Mouse (Mus musculus): ENCODE data around the gene Neurod2. TPM values are rescaled to one million over a fixed set of nuclear protein-coding genes. Genes with fewer than 3 reads are reported as not detected.

Gene Neurod2
- total and polyA plus RNA-seq, 2 experiments: not detected

DNA sequence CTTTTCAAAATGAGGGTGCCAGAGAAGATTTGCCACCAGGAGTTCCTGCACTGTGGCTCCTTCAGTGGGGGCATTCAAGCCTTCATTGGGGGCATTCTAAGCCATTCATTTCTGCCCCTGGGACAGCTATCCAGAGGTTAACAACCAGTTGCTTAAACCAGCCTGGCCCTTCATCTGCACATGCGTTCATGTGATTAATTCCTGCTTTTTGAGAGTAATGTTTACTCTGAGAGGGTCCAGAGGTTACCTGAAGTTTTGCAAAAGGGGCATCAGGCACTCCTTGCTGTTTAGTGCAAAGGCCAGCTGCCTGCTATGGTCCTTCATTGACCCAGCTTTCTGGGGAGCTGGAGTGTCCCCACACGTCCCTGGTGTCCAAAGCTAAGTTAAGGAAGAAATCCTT lies 32.5 kb downstream of the Neurod2 start:
- H3K36me3 ChIP-seq (ENCODE audit: control insufficient read depth, insufficient read depth, low read length): no peaks in the 10 kb centered on the region
- H3K79me2 ChIP-seq (ENCODE audit: control insufficient read depth, insufficient read depth, low read length): peaks cover 5% of the 10 kb centered on the region; the same call in 1 of the 2 replicates
- TF ChIP-seq POLR2A (IDR thresholded peaks at IDR 0.05; ENCODE audit: extremely low read depth, insufficient read depth, low read length) (no peak), CTCF (IDR thresholded peaks at IDR 0.05; ENCODE audit: low read depth, low read length) (no peak)
- peak; percentile 98 for DNase-seq (ENCODE audit: extremely low read depth, low read depth, low spot score)
- H3K9ac ChIP-seq (ENCODE audit: low read depth, low read length): peak overlapping the region; percentile 71
- H3K4me3 ChIP-seq (ENCODE audit: insufficient read depth, low read depth, low read length): no peak overlapping the region
- H3K4me1 ChIP-seq (ENCODE audit: control insufficient read depth, insufficient read depth, low read length): peaks cover 33% of the 10 kb centered on the region
- WGBS: 27% methylated on average over 2 of the region's 2 CpGs
- no peaks in the 10 kb centered on the region for H3K27me3 ChIP-seq (ENCODE audit: control insufficient read depth, insufficient read depth, low read length)
- H3K27ac ChIP-seq (replicated peaks; ENCODE audit: insufficient read depth, low read depth, low read length): peak overlapping the region; percentile 100

DNA sequence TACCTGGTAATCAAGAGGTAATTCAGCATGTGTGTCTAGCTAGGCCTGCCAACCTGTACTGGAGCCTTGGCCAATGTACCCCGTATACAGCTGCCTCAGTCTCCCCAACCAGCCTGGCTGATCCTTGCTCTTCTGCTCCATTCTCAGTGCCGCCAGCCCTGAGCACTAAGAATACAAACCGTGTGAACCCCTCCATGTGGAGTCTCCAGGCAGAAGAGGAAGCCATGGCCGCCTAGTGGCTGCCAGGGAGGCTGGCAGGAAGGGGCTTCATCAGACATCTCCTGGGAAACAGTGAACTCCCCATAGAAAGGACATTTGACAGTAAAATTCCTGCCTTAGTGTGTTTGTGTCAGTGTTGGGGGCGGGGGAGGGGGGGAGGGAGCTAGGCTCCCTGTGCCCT lies 33.2 kb downstream of the Neurod2 start:
- peak overlapping the region; percentile 99 for H3K27ac ChIP-seq (replicated peaks; ENCODE audit: insufficient read depth, low read depth, low read length)
- DNase-seq (ENCODE audit: extremely low read depth, low read depth, low spot score): no peak
- H3K4me3 ChIP-seq (ENCODE audit: insufficient read depth, low read depth, low read length): no peak overlapping the region; the same call in 1 of the 2 replicates
- H3K4me1 ChIP-seq (ENCODE audit: control insufficient read depth, insufficient read depth, low read length): peaks cover 30% of the 10 kb centered on the region
- H3K79me2 ChIP-seq (ENCODE audit: control insufficient read depth, insufficient read depth, low read length): peaks cover 5% of the 10 kb centered on the region; the same call in 1 of the 2 replicates
- H3K27me3 ChIP-seq (ENCODE audit: control insufficient read depth, insufficient read depth, low read length): no peaks in the 10 kb centered on the region
- WGBS: 13% methylated on average over 5 of the region's 5 CpGs
- H3K9ac ChIP-seq (ENCODE audit: low read depth, low read length): peak overlapping the region; percentile 55
- no peak for TF ChIP-seq POLR2A (IDR thresholded peaks at IDR 0.05; ENCODE audit: extremely low read depth, insufficient read depth, low read length)
- peak; percentile 60; the same call in 1 of the 2 replicates for TF ChIP-seq CTCF (IDR thresholded peaks at IDR 0.05; ENCODE audit: low read depth, low read length)
- no peaks in the 10 kb centered on the region for H3K36me3 ChIP-seq (ENCODE audit: control insufficient read depth, insufficient read depth, low read length)

DNA sequence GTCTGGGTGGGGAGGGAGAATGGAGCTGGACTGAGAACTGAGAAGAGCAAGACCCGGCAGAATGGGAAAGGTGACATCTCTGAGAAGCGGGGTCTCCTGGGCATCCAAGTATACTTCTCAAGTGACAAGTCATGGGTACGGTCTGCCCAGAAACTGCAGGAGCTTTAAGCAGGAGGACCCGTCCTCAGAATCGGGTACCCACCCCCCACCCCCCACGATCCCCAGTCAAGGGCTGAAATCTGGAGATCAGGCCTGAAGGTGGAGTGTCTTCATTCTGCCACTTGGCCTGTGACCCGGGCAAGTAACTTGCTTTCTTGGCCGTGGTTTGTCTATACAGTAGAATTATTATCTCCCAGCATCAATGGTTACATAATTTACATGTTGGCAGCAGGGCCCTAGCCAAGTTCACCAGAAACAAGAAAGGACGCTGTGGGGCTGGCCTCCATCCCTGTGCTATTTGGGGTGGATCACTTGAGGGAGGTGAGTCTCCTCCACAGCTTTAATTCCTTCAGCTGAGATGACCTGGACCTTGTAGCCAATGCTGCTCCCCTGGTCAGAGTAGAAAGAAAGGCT lies 34.3 kb downstream of the Neurod2 start:
- Histone ChIP-seq H3K4me1 (ENCODE audit: control insufficient read depth, insufficient read depth, low read length) (peaks cover 29% of the 10 kb centered on the region), H3K27ac (replicated peaks; ENCODE audit: insufficient read depth, low read depth, low read length) (peak overlapping the region; percentile 99), H3K79me2 (ENCODE audit: control insufficient read depth, insufficient read depth, low read length) (peaks cover 5% of the 10 kb centered on the region; the same call in 1 of the 2 replicates), H3K27me3 (ENCODE audit: control insufficient read depth, insufficient read depth, low read length) (no peaks in the 10 kb centered on the region), H3K9ac (ENCODE audit: low read depth, low read length) (peak overlapping the region; percentile 99), H3K4me3 (ENCODE audit: insufficient read depth, low read depth, low read length) (peak overlapping the region; percentile 97), H3K36me3 (ENCODE audit: control insufficient read depth, insufficient read depth, low read length) (no peaks in the 10 kb centered on the region)
- TF ChIP-seq CTCF (IDR thresholded peaks at IDR 0.05; ENCODE audit: low read depth, low read length) (no peak), POLR2A (IDR thresholded peaks at IDR 0.05; ENCODE audit: extremely low read depth, insufficient read depth, low read length) (no peak)
- 4% methylated on average over 9 of the region's 9 CpGs for WGBS
- DNase-seq (ENCODE audit: extremely low read depth, low read depth, low spot score): peak; percentile 66

DNA sequence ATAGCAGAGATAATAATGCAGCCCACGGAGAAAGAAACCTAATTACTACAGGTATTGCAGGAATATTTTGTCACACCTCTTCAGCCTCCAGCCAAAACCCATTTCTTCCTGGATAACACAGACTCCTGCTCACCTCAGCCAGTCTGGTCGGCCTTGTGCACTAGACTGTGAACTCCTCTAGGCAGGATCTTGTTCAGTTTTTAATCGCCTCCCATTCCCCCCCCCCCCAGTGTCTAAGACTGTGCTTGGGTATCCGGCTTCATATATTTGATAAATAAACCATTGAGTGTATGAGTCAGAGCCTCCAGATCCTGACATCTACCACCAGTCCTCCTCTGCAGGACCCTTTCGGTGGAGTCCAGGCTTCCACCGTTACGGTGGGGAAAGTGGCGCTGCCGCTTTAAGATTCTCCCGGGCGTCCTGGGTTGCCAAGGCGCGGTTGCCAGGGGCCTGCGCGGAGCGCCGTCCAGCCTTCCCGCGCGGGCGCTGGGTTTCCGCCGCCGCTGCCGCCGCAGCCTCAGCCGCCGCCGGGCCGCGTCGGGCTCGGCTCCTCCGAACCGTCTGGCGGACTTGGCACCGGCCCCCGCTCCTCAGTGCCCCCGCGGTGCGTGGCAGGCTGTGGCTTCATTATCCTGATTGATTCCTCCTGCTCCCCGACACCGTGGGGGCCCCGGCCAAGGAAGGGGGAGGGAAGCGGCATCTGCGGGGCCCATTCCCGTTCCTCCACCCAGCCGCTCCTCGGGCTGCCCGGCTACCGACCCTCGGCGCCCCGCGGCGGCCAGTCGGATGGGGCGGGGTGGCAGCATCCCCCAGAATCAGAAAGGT lies 35.0 kb downstream of the Neurod2 start:
- no peaks in the 10 kb centered on the region for H3K36me3 ChIP-seq (ENCODE audit: control insufficient read depth, insufficient read depth, low read length)
- peak overlapping the region; percentile 99 for H3K9ac ChIP-seq (ENCODE audit: low read depth, low read length)
- peaks cover 29% of the 10 kb centered on the region for H3K4me1 ChIP-seq (ENCODE audit: control insufficient read depth, insufficient read depth, low read length)
- H3K4me3 ChIP-seq (ENCODE audit: insufficient read depth, low read depth, low read length): peak overlapping the region; percentile 97
- peaks cover 5% of the 10 kb centered on the region; the same call in 1 of the 2 replicates for H3K79me2 ChIP-seq (ENCODE audit: control insufficient read depth, insufficient read depth, low read length)
- 1% methylated on average over 58 of the region's 58 CpGs for WGBS
- H3K27me3 ChIP-seq (ENCODE audit: control insufficient read depth, insufficient read depth, low read length): no peaks in the 10 kb centered on the region
- DNase-seq (ENCODE audit: extremely low read depth, low read depth, low spot score): peak; percentile 53
- TF ChIP-seq CTCF (IDR thresholded peaks at IDR 0.05; ENCODE audit: low read depth, low read length): no peak
- no peak for TF ChIP-seq POLR2A (IDR thresholded peaks at IDR 0.05; ENCODE audit: extremely low read depth, insufficient read depth, low read length)
- H3K27ac ChIP-seq (replicated peaks; ENCODE audit: insufficient read depth, low read depth, low read length): peak overlapping the region; percentile 99

DNA sequence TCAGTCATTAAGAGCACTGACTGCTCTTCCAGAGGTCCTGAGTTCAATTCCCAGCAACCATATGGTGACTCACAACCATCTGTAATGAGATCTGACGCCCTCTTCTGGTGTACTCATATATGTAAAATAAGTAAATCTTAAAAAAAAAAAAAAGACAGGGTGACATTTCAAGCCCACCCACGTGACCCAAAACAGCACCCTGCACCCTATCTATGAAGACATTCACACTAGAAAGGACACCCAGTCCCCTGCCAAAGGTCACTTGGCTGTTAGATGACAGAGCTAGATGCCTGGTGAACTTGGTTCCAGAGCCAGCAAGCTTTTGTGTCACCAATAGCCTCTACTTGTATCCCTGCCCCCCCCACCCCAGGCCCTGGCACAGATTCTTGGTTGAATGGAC lies 36.4 kb downstream of the Neurod2 start:
- Histone ChIP-seq H3K4me1 (ENCODE audit: control insufficient read depth, insufficient read depth, low read length) (peaks cover 25% of the 10 kb centered on the region), H3K27ac (replicated peaks; ENCODE audit: insufficient read depth, low read depth, low read length) (peak overlapping the region; percentile 70), H3K36me3 (ENCODE audit: control insufficient read depth, insufficient read depth, low read length) (no peaks in the 10 kb centered on the region), H3K79me2 (ENCODE audit: control insufficient read depth, insufficient read depth, low read length) (peaks cover 5% of the 10 kb centered on the region; the same call in 1 of the 2 replicates), H3K4me3 (ENCODE audit: insufficient read depth, low read depth, low read length) (no peak overlapping the region), H3K9ac (ENCODE audit: low read depth, low read length) (no peak overlapping the region), H3K27me3 (ENCODE audit: control insufficient read depth, insufficient read depth, low read length) (no peaks in the 10 kb centered on the region)
- WGBS: 37% methylated on average over 2 of the region's 2 CpGs
- peak; percentile 97 for DNase-seq (ENCODE audit: extremely low read depth, low read depth, low spot score)
- no peak for TF ChIP-seq POLR2A (IDR thresholded peaks at IDR 0.05; ENCODE audit: extremely low read depth, insufficient read depth, low read length)
- TF ChIP-seq CTCF (IDR thresholded peaks at IDR 0.05; ENCODE audit: low read depth, low read length): no peak
